Mouse (Mus musculus) liver, embryonic 11.5 days (tissue): ENCODE data around the gene Fyb2. TPM values are rescaled to one million over a fixed set of nuclear protein-coding genes. Genes with fewer than 3 reads are reported as not detected.

Experiments
- ATAC-seq: fragments of 200-750 bp; cut with Nextera tagmentation; replicated peaks from 2 replicates; pipeline ENCODE4 v1.8.0; 2017; ENCODE audit warnings: moderate number of reproducible peaks, mild to moderate bottlenecking, moderate TSS enrichment, moderate library complexity; ENCODE audit not compliant: low FRiP score
- DNase-seq: peaks from one replicate; pipeline ENCODE4 v3.0.0-alpha.2; 2017; ENCODE audit warnings: low spot score
- H3K27ac ChIP-seq: fragments of 300-500 bp; sonication (generic); 2 replicates; pipeline ENCODE4 v1.5.1; 2014; ENCODE audit warnings: mild to moderate bottlenecking, low read depth, low read length, control low read depth
- H3K27me3 ChIP-seq: fragments of 300-500 bp; sonication (generic); replicated peaks from 2 replicates; pipeline ENCODE4 v1.6.1; 2014; ENCODE audit warnings: low read length, mixed read lengths; ENCODE audit not compliant: control insufficient read depth, insufficient read depth
- H3K36me3 ChIP-seq: fragments of 300-500 bp; sonication (generic); 2 replicates; pipeline ENCODE4 v1.6.1; 2014; ENCODE audit warnings: mild to moderate bottlenecking, low read length, moderate library complexity, mixed read lengths; ENCODE audit not compliant: control insufficient read depth, insufficient read depth
- H3K4me1 ChIP-seq: fragments of 300-500 bp; sonication (generic); replicated peaks from 2 replicates; pipeline ENCODE4 v1.6.1; 2014; ENCODE audit warnings: low read length, mixed read lengths; ENCODE audit not compliant: control insufficient read depth, insufficient read depth
- H3K4me2 ChIP-seq: fragments of 300-500 bp; sonication (generic); 2 replicates; pipeline ENCODE4 v1.6.1; 2014; ENCODE audit warnings: mild to moderate bottlenecking, control low read depth, moderate library complexity
- H3K4me3 ChIP-seq: fragments of 300-500 bp; sonication (generic); 2 replicates; pipeline ENCODE4 v1.5.1; 2014; ENCODE audit warnings: low read depth, low read length, control low read depth
- H3K9ac ChIP-seq: fragments of 300-500 bp; sonication (generic); 2 replicates; pipeline ENCODE4 v1.6.1; 2014; ENCODE audit warnings: low read depth, low read length, control low read depth
- H3K9me3 ChIP-seq: fragments of 300-500 bp; sonication (generic); 2 replicates; pipeline ENCODE4 v1.6.1; 2016; ENCODE audit warnings: low read length, inconsistent platforms, mixed read lengths; ENCODE audit not compliant: control insufficient read depth
- WGBS: fragments of 180-500 bp; shearing (Covaris S2); extraction: QIAGEN DNeasy Blood & Tissue Kit; methylation state at CpG from one replicate; pipeline ENCODE4 v1.1.7; 2014; 5-methylcytosine and 5-hydroxymethylcytosine counted together
- polyA plus RNA-seq: library from polyadenylated mRNA; unstranded; fragments of >200 nt; fragmentation: Nextera tagmentation; extraction: Ambion mirVana; gene quantifications from 2 replicates; pipeline ENCODE4 v1.2.1, GENCODE M21; 2014

Fyb2 gene
- polyA plus RNA-seq, 1 experiment from 2014 or later: 0.10 TPM

- no peak for ATAC-seq
- 78% methylated on average over 7 of the region's 7 CpGs for WGBS
- Histone ChIP-seq H3K27ac (no peak overlapping the region), H3K27me3 (no peaks in the 10 kb centered on the region), H3K4me1 (no peaks in the 10 kb centered on the region), H3K9me3 (no peaks in the 10 kb centered on the region), H3K9ac (no peak overlapping the region), H3K4me2 (no peak overlapping the region), H3K4me3 (no peak overlapping the region), H3K36me3 (no peaks in the 10 kb centered on the region)
- DNase-seq: no peak
Observed at GRCm38 (mm10) chr4:104929165-104929564, 15.9 kb downstream of the Fyb2 start.

DNA sequence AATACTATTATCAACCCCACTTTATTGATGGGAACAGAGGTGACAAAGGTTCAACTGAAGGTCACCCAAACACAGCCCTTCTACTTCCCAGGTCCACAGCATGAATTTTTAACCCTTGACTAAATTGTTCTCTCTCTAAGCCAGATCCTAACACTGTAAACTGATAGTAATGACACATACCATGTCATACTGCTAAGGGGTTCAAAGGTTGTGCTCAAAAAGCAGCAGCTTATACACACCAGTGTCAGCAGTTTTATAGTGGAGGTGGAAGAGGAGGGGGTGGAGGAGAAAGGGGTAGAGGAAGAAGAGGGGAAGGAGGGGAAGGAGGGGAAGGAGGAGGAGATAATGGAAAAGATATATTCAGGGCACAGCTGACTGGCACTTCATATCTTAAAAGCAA is 20.4 kb downstream of the Fyb2 start:
- DNase-seq: no peak
- H3K4me1 ChIP-seq: no peaks in the 10 kb centered on the region
- H3K4me3 ChIP-seq: no peak overlapping the region
- H3K9me3 ChIP-seq: no peaks in the 10 kb centered on the region
- H3K4me2 ChIP-seq: no peak overlapping the region
- H3K9ac ChIP-seq: no peak overlapping the region
- no peaks in the 10 kb centered on the region for H3K36me3 ChIP-seq
- no peak for ATAC-seq
- no peaks in the 10 kb centered on the region for H3K27me3 ChIP-seq
- no peak overlapping the region for H3K27ac ChIP-seq

DNA sequence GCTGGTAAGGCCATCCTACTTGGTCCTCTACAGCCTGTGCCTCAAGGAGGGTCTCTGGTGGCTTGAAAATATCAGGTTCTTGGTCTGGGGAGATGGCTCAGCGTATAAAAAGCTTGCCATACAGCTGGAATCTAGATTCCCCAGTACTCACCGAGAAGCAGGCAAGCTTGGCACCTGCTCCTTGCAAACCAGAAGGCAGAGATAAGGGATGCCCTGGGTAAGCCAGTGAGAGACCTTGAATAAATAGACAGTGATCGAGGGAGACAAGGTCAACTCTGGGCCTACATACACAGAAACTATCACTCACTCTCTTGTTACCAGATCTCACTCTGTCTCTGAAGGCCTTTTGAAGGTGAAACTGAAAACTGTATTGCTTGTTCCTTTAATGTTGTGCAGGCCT is 21.7 kb downstream of the Fyb2 start:
- Histone ChIP-seq H3K4me2 (no peak overlapping the region), H3K4me1 (no peaks in the 10 kb centered on the region), H3K4me3 (no peak overlapping the region), H3K36me3 (no peaks in the 10 kb centered on the region), H3K9me3 (no peaks in the 10 kb centered on the region), H3K27me3 (no peaks in the 10 kb centered on the region), H3K27ac (no peak overlapping the region), H3K9ac (no peak overlapping the region)
- ATAC-seq (no peak), DNase-seq (no peak)
- 44% methylated on average over 3 of the region's 3 CpGs for WGBS

DNA sequence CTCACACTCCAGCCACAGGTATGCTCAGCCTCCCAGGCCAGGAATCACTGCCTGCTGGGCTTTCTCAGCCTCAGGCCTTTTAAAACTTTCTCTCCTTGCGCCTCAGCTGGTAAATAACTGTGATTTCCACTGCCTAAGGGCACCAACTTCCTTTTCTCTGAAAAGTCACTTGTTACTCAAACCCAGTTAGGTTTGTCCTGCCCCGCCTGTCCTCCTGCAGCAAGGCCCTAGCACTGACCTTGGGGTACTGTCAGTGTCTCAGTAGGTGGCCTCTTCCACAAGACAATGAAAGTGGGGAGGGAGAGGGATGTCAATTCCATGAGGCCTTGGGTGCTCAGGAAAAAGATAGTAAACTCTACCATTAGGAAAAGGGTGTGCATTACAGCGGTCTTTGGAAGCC is 22.2 kb downstream of the Fyb2 start:
- Histone ChIP-seq H3K9me3 (no peaks in the 10 kb centered on the region), H3K9ac (no peak overlapping the region), H3K27ac (no peak overlapping the region), H3K4me1 (no peaks in the 10 kb centered on the region), H3K4me3 (no peak overlapping the region), H3K4me2 (no peak overlapping the region), H3K36me3 (no peaks in the 10 kb centered on the region), H3K27me3 (no peaks in the 10 kb centered on the region)
- DNase-seq (no peak), ATAC-seq (no peak)
- 63% methylated on average over 3 of the region's 3 CpGs for WGBS

GRCm38 (mm10) chr4:104936011-104936410 is 22.8 kb downstream of the Fyb2 start:
- Histone ChIP-seq H3K9ac (no peak overlapping the region), H3K4me1 (no peaks in the 10 kb centered on the region), H3K4me2 (no peak overlapping the region), H3K36me3 (no peaks in the 10 kb centered on the region), H3K9me3 (no peaks in the 10 kb centered on the region), H3K27me3 (no peaks in the 10 kb centered on the region), H3K4me3 (no peak overlapping the region), H3K27ac (no peak overlapping the region)
- ATAC-seq (no peak), DNase-seq (no peak)
- 56% methylated on average over 9 of the region's 9 CpGs for WGBS

- ATAC-seq (no peak), DNase-seq (no peak)
- Histone ChIP-seq H3K4me3 (no peak overlapping the region), H3K27me3 (no peaks in the 10 kb centered on the region), H3K9me3 (no peaks in the 10 kb centered on the region), H3K4me1 (no peaks in the 10 kb centered on the region), H3K9ac (no peak overlapping the region), H3K4me2 (no peak overlapping the region), H3K27ac (no peak overlapping the region), H3K36me3 (no peaks in the 10 kb centered on the region)
- 28% methylated on average over 6 of the region's 6 CpGs for WGBS
Observed at GRCm38 (mm10) chr4:104939535-104939934, 26.3 kb downstream of the Fyb2 start.

DNA sequence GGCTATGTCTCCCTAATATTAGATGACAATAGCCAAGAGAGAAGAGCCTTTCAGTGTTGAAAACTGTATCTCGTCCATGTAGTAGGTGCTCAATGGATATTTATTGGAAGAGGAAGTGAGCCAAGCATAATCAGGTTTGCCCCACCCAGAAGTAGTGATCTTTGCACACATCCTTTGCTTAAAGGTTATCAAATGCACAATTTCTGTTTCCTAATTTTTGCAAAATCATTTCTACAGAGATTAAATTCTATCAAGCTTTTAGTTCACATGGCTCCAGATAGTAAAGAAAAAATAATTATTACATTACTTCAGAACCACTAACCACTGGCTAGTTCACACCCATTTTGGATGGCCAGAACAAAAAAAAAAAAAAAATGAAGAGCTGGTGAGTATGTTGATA is 28.6 kb downstream of the Fyb2 start:
- Histone ChIP-seq H3K27ac (no peak overlapping the region), H3K36me3 (no peaks in the 10 kb centered on the region), H3K4me1 (no peaks in the 10 kb centered on the region), H3K27me3 (no peaks in the 10 kb centered on the region), H3K9ac (no peak overlapping the region), H3K4me3 (no peak overlapping the region), H3K9me3 (no peaks in the 10 kb centered on the region), H3K4me2 (no peak overlapping the region)
- ATAC-seq: no peak
- 69% methylated on average over 1 of the region's 1 CpGs for WGBS
- no peak for DNase-seq

- Histone ChIP-seq H3K4me2 (no peak overlapping the region), H3K9ac (no peak overlapping the region), H3K9me3 (no peaks in the 10 kb centered on the region), H3K27me3 (no peaks in the 10 kb centered on the region), H3K27ac (no peak overlapping the region), H3K36me3 (no peaks in the 10 kb centered on the region), H3K4me1 (no peaks in the 10 kb centered on the region), H3K4me3 (no peak overlapping the region)
- no peak for ATAC-seq
- DNase-seq: no peak
- WGBS: 70% methylated on average over 1 of the region's 1 CpGs
Observed at GRCm38 (mm10) chr4:104944482-104944881, 31.2 kb downstream of the Fyb2 start.

- Histone ChIP-seq H3K27me3 (no peaks in the 10 kb centered on the region), H3K27ac (no peak overlapping the region), H3K36me3 (no peaks in the 10 kb centered on the region), H3K4me2 (no peak overlapping the region), H3K9me3 (no peaks in the 10 kb centered on the region), H3K4me1 (no peaks in the 10 kb centered on the region), H3K4me3 (no peak overlapping the region), H3K9ac (no peak overlapping the region)
- WGBS: 85% methylated on average over 4 of the region's 4 CpGs
- no peak for ATAC-seq
- DNase-seq: no peak
Observed at GRCm38 (mm10) chr4:104948886-104949285, 35.6 kb downstream of the Fyb2 start.
